Mouse (Mus musculus): ENCODE data around the gene Adck1. TPM values are rescaled to one million over a fixed set of nuclear protein-coding genes. Genes with fewer than 3 reads are reported as not detected.
"Not testable (repeated sequence)": the region's sequence is repeated elsewhere in the genome, so short reads cannot be mapped to it uniquely, and the experiment has no call there.

Adck1 gene
- polyA plus RNA-seq (2012; rRNA removed) = 10.5 and 14.0 TPM in 2 replicates

DNA sequence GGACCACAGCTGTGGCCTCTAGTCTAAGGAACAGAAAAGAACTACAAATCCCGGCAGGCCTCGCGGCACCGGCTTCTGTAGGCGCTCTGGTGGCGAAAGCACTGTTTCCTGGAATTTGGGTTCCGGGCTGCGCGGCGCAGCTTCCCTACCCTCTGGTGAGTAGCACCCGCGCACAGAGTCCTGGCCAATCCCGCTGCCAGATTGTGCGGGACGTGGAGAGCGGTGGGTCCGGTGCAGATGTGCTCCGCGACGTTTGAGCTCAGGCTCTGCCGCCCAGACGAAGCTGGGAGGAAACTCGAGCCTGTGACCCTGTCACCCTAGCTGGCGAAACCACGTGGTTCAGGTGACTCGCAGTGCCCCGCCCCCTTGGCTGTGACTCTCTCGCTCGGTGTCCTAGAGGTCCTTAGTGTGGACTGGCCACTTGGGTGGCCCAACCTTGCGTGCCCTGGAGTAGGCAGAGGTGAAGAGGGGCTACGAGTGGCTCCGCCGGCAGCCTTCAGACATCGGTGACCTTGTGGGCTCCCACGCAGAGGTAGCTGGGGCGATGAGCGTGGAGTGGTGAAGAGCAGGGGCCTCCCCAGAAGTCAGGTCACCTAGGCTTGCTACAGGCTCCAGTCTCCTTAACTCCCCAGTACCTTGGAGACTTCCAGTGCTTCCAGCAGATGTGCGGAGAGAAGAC lies at the start of gene Adck1:
Gene Adck1 (plus strand): TSS at position 114 of the 679 bp plus-strand sequence.
- no peak; the same call in 1 of the 2 replicates for TF ChIP-seq POLR2A (IDR thresholded peaks at IDR 0.05; ENCODE audit: low read depth, low read length)
- TF ChIP-seq CTCF (IDR thresholded peaks at IDR 0.05; ENCODE audit: extremely low read depth, insufficient read length, insufficient replicate concordance, low read depth, low read length) = no peak
- H3K36me3 ChIP-seq (ENCODE audit: control insufficient read depth, insufficient read depth, low read length) = no peaks in the 10 kb centered on the region
- H3K4me3 ChIP-seq (ENCODE audit: low read depth, low read length) = peak within 1 kb of the TSS; percentile 83
- under 1% methylated on average over 38 of the region's 38 CpGs for WGBS
- peak within 1 kb of the TSS; percentile 37; the same call in 1 of the 2 replicates for H3K27ac ChIP-seq (ENCODE audit: insufficient read depth, low read depth, low read length)
- H3K27me3 ChIP-seq (ENCODE audit: control insufficient read depth, insufficient read depth, low read length) = no peaks in the 10 kb centered on the region
- H3K4me1 ChIP-seq (ENCODE audit: control insufficient read depth, insufficient read depth, insufficient read length, low read length) = no peaks in the 10 kb centered on the region

DNA sequence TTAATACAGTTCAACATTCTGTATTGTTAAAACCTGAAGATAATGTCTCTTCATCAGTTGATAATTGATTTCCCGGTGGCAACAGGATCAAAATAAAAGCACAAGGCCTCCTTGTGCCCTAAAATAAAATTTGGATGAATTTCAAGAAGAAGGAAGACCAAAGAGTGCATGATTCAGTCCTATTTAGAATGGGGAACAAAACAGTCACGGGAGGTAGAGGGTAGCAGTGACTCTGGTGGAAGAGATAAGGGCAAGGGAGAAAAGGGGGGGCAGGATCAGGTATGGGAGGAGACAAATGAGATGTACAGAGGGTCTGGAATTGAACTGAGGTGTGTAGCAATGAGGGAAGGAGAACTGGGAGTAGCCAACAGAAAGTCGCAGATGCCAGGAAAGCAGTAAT lies 45.8 kb upstream of the Adck1 start:
- WGBS = 77% methylated on average over 3 of the region's 3 CpGs
- no peak for TF ChIP-seq POLR2A (IDR thresholded peaks at IDR 0.05; ENCODE audit: low read depth, low read length)
- TF ChIP-seq CTCF (IDR thresholded peaks at IDR 0.05; ENCODE audit: extremely low read depth, insufficient read length, insufficient replicate concordance, low read depth, low read length) = no peak
- no peaks in the 10 kb centered on the region for H3K36me3 ChIP-seq (ENCODE audit: control insufficient read depth, insufficient read depth, low read length)

DNA sequence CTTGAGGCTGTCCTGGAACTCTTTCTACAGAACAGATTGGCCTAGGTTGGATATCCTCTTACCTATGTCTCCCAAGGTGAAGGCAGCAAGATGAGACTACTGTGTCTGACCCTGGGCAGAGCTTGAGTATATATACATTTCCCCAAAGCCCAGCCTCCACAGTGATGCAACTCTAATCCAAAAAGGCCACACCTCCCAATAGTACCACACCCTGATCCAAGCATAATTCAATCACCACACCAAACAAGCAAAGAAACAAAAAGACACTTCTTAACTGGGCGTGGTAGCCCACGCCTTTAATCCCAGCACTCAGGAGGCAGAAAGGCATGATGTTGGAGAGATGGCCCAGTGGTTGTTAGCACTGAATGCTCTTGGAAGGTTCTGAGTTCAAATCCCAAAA lies 36.4 kb upstream of the Adck1 start, which contains the start of gene Gm5039:
Gene Gm5039 (minus strand): TSS at position 101 of the 400 bp plus-strand sequence.
- H3K36me3 ChIP-seq (ENCODE audit: control insufficient read depth, insufficient read depth, low read length); H3K4me3 ChIP-seq (ENCODE audit: low read depth, low read length); H3K27ac ChIP-seq (ENCODE audit: insufficient read depth, low read depth, low read length); H3K27me3 ChIP-seq (ENCODE audit: control insufficient read depth, insufficient read depth, low read length); H3K4me1 ChIP-seq (ENCODE audit: control insufficient read depth, insufficient read depth, insufficient read length, low read length): not testable (repeated sequence)
- WGBS = 84% methylated on average over 2 of the region's 2 CpGs

More for the DNA sequence above, 45.8 kb upstream of the Adck1 start:
- Histone ChIP-seq H3K27ac (ENCODE audit: insufficient read depth, low read depth, low read length) (no peak overlapping the region), H3K27me3 (ENCODE audit: control insufficient read depth, insufficient read depth, low read length) (no peaks in the 10 kb centered on the region), H3K4me1 (ENCODE audit: control insufficient read depth, insufficient read depth, insufficient read length, low read length) (no peaks in the 10 kb centered on the region), H3K4me3 (ENCODE audit: low read depth, low read length) (no peak overlapping the region)

GRCm38 (mm10) chr12:88336662-88337413 lies 23.5 kb upstream of the Adck1 start:
- H3K27me3 ChIP-seq (ENCODE audit: control insufficient read depth, insufficient read depth, low read length); H3K36me3 ChIP-seq (ENCODE audit: control insufficient read depth, insufficient read depth, low read length); H3K4me1 ChIP-seq (ENCODE audit: control insufficient read depth, insufficient read depth, insufficient read length, low read length); H3K4me3 ChIP-seq (ENCODE audit: low read depth, low read length); H3K27ac ChIP-seq (ENCODE audit: insufficient read depth, low read depth, low read length): not testable (repeated sequence)
- WGBS = 62% methylated on average over 4 of the region's 4 CpGs

DNA sequence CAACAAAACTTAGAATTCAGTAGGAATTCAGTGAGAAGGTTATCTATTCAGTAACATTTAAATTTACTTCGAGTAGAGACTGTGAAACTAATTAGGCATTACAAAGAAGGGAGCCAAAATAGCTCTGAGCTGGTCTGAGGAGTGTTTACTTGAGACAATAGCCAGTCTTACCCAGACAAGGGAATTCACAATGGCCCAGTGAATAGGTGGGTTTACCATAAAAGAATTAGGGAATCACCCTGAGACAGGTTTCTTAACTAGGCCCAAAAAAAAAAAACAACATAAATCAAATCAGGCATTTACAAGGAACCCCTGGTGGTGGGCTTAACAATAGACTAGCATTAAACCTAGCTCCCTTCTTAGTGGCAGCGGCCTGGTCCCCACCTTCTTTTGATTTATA lies 19.1 kb upstream of the Adck1 start:
- 61% methylated on average over 2 of the region's 2 CpGs for WGBS
- H3K27me3 ChIP-seq (ENCODE audit: control insufficient read depth, insufficient read depth, low read length); H3K4me3 ChIP-seq (ENCODE audit: low read depth, low read length): not testable (repeated sequence)

DNA sequence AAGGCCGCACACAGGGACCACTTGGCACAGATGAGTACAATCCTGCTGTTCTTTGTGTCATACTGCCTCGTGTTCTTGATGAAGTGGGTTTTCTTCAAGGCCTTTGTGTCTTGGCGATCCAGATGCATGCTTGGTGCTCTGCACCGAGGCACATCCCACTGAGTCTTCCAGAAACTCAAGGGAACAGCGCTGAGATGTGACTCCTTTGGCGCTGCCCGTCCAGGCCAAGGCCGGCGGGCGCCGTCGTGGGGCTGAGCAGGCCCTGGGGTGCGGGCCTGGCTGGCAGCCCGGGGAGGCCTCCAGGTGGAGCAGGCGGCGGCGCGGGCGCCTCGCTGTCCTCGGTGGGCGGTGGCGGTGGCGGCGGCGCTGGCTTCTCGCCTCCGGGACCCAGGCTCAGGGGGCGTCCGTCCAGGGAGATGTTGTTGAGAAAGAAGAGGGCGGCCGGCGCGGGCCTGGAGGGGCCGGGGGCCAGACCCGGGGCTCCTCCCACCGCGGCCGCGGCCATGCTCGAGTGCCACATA lies 6.1 kb upstream of the Adck1 start:
- peak overlapping the region; percentile 30 for H3K4me3 ChIP-seq (ENCODE audit: low read depth, low read length)
- H3K27me3 ChIP-seq (ENCODE audit: control insufficient read depth, insufficient read depth, low read length) = no peaks in the 10 kb centered on the region
- H3K36me3 ChIP-seq (ENCODE audit: control insufficient read depth, insufficient read depth, low read length) = no peaks in the 10 kb centered on the region
- no peak overlapping the region for H3K27ac ChIP-seq (ENCODE audit: insufficient read depth, low read depth, low read length)
- no peak for TF ChIP-seq CTCF (IDR thresholded peaks at IDR 0.05; ENCODE audit: extremely low read depth, insufficient read length, insufficient replicate concordance, low read depth, low read length)
- no peak for TF ChIP-seq POLR2A (IDR thresholded peaks at IDR 0.05; ENCODE audit: low read depth, low read length)
- H3K4me1 ChIP-seq (ENCODE audit: control insufficient read depth, insufficient read depth, insufficient read length, low read length) = no peaks in the 10 kb centered on the region
- 16% methylated on average over 41 of the region's 41 CpGs for WGBS

More for the DNA sequence above, 19.1 kb upstream of the Adck1 start:
- not testable (repeated sequence) for H3K36me3 ChIP-seq (ENCODE audit: control insufficient read depth, insufficient read depth, low read length); H3K4me1 ChIP-seq (ENCODE audit: control insufficient read depth, insufficient read depth, insufficient read length, low read length); H3K27ac ChIP-seq (ENCODE audit: insufficient read depth, low read depth, low read length)

DNA sequence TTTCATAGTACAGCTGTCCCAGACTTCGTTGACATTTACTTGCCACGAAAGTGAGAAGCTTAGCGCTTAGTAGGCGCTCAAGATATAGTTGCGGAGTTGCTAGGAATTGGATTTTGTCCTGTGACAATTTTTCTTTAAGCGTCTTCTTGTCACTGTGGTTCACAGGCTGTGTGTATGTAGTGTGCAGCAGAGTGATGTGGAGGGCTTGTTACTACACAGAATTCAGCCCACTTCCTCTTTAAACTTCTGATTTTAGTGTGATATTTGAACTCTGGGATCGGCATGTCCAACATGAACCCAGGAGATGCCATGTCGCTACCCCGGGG lies 729 bp downstream of the Adck1 start:
- TF ChIP-seq POLR2A (IDR thresholded peaks at IDR 0.05; ENCODE audit: low read depth, low read length) (no peak), CTCF (IDR thresholded peaks at IDR 0.05; ENCODE audit: extremely low read depth, insufficient read length, insufficient replicate concordance, low read depth, low read length) (no peak)
- Histone ChIP-seq H3K27me3 (ENCODE audit: control insufficient read depth, insufficient read depth, low read length) (no peaks in the 10 kb centered on the region), H3K36me3 (ENCODE audit: control insufficient read depth, insufficient read depth, low read length) (no peaks in the 10 kb centered on the region), H3K4me1 (ENCODE audit: control insufficient read depth, insufficient read depth, insufficient read length, low read length) (no peaks in the 10 kb centered on the region), H3K27ac (ENCODE audit: insufficient read depth, low read depth, low read length) (no peak overlapping the region), H3K4me3 (ENCODE audit: low read depth, low read length) (peak overlapping the region; percentile 83)
- WGBS = 35% methylated on average over 9 of the region's 9 CpGs

Measured in small intestine, adult 2 months (tissue).